Mouse (Mus musculus): ENCODE data around the gene Chd5.

The Chd5 gene

GRCm38 (mm10) chr4:152355672-152356071, 17.2 kb downstream of the Chd5 start:
- DNase-seq = no peak

DNA sequence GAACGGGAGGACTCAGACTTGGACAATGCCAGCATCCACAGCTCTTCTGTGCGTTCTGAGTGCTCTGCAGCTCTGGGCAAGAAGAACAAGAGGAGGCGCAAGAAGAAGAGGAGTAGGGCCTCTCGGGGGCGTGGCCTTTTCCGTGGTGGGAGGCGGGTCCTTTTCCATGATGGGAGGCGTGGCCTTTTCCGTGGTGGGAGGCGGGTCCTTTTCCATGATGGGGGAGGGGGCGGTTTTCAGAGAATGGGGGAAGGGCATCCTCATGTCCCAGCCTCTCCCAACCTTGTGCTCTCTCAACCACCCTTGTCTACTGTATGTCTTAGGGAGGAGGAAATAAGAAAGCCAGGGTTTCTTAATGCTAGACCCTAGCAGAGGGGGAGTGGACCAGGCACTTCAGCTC, 21.2 kb downstream of the Chd5 start:
- no peak for DNase-seq

GRCm38 (mm10) chr4:152360855-152361254, 22.4 kb downstream of the Chd5 start:
- peak; percentile 47 for DNase-seq

DNA sequence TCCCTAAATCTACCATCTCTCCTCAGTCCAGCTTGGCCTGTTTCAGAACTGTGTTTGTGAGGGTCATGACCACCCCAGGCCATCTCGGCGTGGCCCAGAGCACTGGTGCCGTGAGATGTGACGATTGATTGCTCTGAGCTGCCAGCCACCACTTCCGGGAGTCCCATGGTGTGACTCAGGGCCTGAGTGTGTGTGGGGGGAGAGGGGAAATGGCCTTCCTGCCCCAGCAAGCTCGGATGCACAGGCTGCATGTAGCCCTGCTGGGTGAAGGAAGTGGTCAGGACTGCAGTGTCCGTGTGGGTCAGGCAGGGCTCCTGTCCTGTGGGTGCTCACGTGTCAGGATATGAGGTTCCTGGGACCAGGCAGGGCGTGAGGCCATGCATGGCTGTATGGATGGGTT, 23.7 kb downstream of the Chd5 start:
- DNase-seq = no peak

GRCm38 (mm10) chr4:152365228-152365627, 26.8 kb downstream of the Chd5 start:
- no peak for DNase-seq

- DNase-seq = no peak
These were observed 44.2 kb downstream of the Chd5 start for GRCm38 (mm10) chr4:152382528-152383252.

GRCm38 (mm10) chr4:152385644-152386043, 47.2 kb downstream of the Chd5 start:
- peak; percentile 19 for DNase-seq

DNA sequence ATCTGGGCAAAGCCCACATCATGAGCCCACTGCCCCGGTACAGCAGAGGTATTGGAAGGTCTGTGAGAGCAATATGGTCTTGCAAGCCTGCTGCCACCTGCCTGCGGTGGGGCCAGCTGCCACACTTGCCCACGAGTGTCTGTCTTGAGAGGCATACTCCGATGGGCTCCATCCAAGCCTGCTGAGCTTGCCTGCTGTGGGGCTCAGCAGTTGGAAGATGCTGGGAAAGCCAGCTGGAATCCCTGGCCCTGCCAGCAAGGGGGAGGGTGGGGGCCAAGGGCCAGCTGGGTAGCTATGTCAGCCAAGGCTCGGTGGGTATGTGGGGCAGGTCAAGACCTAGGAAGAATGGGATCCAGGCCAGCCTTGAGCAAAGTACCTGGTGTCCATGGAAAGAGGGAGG, 53.7 kb downstream of the Chd5 start:
- peak; percentile 6 for DNase-seq

GRCm38 (mm10) chr4:152392627-152393026, 54.2 kb downstream of the Chd5 start:
- no peak for DNase-seq

GRCm38 (mm10) chr4:152398926-152399325, 60.5 kb downstream of the Chd5 start:
- DNase-seq = no peak

- DNase-seq = no peak
These were observed 66.7 kb downstream of the Chd5 start for GRCm38 (mm10) chr4:152405143-152405542.

DNA sequence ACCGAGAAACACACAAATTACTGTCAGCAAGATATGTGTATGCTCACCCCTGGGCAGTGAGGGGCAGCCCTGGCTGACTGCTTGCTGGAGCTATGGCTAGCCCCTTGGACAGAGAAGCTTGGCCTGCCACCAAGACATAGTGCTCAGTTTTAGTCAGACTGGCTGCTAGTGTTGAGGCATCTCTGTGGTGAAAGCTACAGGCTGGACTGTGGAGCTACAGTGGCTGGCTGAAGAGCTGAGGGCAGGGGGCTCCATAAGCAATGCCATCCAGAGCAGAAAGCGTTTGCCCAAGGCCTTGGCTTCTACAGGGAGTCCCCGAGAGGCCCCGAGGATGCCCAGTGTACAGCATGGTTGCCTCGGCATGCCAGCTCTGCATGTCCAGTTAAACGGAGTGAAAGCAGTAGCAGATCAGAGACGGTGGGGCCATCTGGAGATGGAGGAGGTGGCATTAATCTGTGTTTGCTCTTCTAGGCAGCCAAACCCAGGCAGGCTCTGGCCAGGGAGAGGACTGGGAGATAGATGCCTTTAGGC, 67.3 kb downstream of the Chd5 start:
- DNase-seq = no peak

GRCm38 (mm10) chr4:152406531-152406930, 68.1 kb downstream of the Chd5 start:
- DNase-seq = no peak

DNA sequence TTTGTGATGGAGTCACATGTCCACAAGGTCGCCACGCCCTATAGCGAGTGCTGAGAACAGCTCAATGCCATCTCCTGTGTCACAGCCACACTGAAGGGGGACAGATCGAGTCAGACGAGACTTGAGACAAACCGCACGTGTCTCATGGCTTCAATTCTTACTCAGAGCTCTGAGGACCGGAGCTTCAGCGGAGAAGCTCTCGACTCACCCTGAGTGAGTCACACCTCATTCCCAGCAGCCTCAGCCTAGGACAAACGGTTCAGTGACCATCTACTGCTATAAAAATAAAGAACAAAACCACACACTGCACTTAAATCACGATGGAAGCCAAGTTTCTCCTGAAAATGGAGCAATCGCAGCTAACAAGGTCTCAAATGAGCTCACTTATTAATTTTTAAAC, 72.5 kb downstream of the Chd5 start:
- DNase-seq = no peak

GRCm38 (mm10) chr4:152412524-152413080, 74.2 kb downstream of the Chd5 start:
- DNase-seq = no peak

DNA sequence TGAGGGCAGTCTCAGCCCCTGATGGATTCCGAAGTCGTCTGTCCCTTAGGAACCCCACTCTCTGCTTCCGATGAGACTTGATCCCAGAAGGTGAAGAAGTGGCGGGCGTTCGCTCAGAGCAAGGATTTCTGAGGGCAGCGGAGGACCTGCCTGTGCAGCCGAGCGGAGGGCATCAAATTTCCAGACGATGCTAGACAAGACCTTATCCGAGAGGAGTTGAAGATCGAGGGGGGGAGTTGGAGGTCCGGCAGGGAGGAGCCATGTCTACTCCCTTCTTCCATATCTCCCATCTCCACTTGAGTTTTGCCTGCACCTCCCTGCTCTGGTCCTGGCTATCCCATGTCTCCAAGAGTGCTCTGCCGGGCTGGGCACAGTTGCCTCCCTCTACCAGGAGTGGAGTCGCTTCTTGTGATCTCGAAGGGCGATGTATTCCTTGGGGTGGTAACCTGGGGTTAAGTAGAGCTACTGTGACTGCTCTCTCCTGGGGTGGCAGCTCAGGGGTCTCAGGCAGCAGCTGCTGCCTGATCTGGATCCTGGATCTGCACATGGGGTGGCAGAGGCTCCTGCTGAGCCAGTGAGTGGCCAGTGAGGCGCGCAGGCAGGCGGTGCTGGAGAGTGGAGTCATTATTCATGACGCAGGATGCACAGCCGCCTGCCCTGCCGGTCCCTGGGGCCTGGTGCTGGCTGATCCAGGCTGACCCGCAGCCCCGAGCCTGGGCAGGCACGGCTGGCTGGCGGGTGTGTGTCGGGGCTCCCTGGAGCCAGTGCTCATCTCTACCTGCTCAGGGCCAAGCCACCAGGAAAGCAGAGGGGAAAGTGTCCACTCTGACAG, 80.0 kb downstream of the Chd5 start:
- no peak for DNase-seq

DNA sequence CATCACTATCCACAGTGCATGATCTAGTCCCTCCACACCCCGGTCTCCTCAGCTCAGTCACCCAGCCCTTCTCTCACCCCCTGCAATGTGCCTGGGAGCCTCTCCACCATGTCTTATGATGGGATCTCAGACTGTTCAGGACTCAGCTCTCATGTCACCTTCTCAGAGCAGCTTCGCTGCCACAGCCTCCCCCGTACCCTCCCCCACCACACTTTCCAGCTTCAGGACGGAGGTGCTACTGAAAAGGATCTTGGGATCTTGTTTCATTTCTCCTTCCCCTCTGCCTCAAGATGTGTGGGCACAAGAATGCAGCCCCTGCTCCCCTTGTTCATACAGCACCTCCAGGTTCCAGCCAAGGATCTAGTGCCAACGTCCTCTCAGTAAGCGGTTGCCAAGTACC, 85.1 kb downstream of the Chd5 start:
- no peak for DNase-seq

- DNase-seq = peak; percentile 48
These were observed 85.9 kb downstream of the Chd5 start for GRCm38 (mm10) chr4:152424341-152424740.

GRCm38 (mm10) chr4:152424922-152425321, 86.5 kb downstream of the Chd5 start:
- DNase-seq = peak; percentile 22

GRCm38 (mm10) chr4:152428259-152428658, 89.8 kb downstream of the Chd5 start:
- no peak for DNase-seq

GRCm38 (mm10) chr4:152432308-152432707, 93.9 kb downstream of the Chd5 start:
- DNase-seq = peak; percentile 37

GRCm38 (mm10) chr4:152434836-152435235, 96.4 kb downstream of the Chd5 start:
- DNase-seq = peak; percentile 91

GRCm38 (mm10) chr4:152435255-152435654, 96.8 kb downstream of the Chd5 start:
- DNase-seq = peak; percentile 80

Data from lung, postnatal 10 days (tissue).